8 mouse cellular contexts compared by ENCODE assay signal in genomic region chr11:102317901-102318575, GRCm38 (mm10). TPM values are rescaled to one million over a fixed set of nuclear protein-coding genes. Genes with fewer than 3 reads are reported as not detected.
DNase-seq lines count a peak whose midpoint lies in the region; TF ChIP-seq lines count a peak whose summit lies in the region.

No protein-coding gene starts in this region.

- H3K4me1 ChIP-seq in heart, adult 2 months (ENCODE audit: control insufficient read depth, insufficient read depth, low read length) = peaks cover 3% of the 10 kb centered on the region; the same call in 1 of the 2 replicates
- 0 out of 2 replicates have a peak, but pooled peaks cover 11% of the 10 kb centered on the region for H3K4me1 ChIP-seq in kidney, adult 2 months (ENCODE audit: control insufficient read depth, insufficient read depth, low read length)
- H3K4me1 ChIP-seq in lung, adult 2 months (ENCODE audit: control insufficient read depth, insufficient read depth, low read length) = peaks cover 6% of the 10 kb centered on the region; the same call in 1 of the 2 replicates
- peaks cover 19% of the 10 kb centered on the region for H3K4me1 ChIP-seq in olfactory bulb, adult 2 months (ENCODE audit: control insufficient read depth, insufficient read depth, low read length)

- peak overlapping the region; percentile 99 for H3K4me3 ChIP-seq in heart, adult 2 months
- H3K4me3 ChIP-seq in kidney, adult 2 months (ENCODE audit: insufficient read depth, low read depth, low read length) = peak overlapping the region; percentile 95
- H3K4me3 ChIP-seq in lung, adult 2 months (replicated peaks; ENCODE audit: extremely low read depth, low read depth, low read length) = peak overlapping the region; percentile 97
- H3K4me3 ChIP-seq in olfactory bulb, adult 2 months (ENCODE audit: insufficient read depth, low read depth, low read length) = peak overlapping the region; percentile 88

- DNase-seq in 416B (ENCODE audit: low read depth) = peak; percentile 69
- peak; percentile 53 for DNase-seq in T-cell, adult 2 months (ENCODE audit: low spot score)
- DNase-seq in embryo, embryonic 11 days = peak; percentile 86
- peak; percentile 87 to 90 for DNase-seq in heart, adult 2 months
- DNase-seq in kidney, adult 2 months = peak; percentile 87
- peak; percentile 78 for DNase-seq in lung, adult 2 months
- peak; percentile 85 for DNase-seq in thymus, postnatal 25 days

- no peak for TF ChIP-seq POLR2A in heart, adult 2 months (IDR thresholded peaks at IDR 0.05; ENCODE audit: insufficient read depth, low read depth, low read length)
- peak; percentile 11 for TF ChIP-seq POLR2A in kidney, adult 2 months (IDR thresholded peaks at IDR 0.05; ENCODE audit: low read depth, low read length)
- no peak for TF ChIP-seq POLR2A in lung, adult 2 months (IDR thresholded peaks at IDR 0.05; ENCODE audit: borderline replicate concordance, extremely low read depth, low read depth, low read length)
- TF ChIP-seq POLR2A in olfactory bulb, adult 2 months (IDR thresholded peaks at IDR 0.05; ENCODE audit: insufficient read depth, low read depth, low read length) = no peak; the same call in 1 of the 2 replicates

- H3K36me3 ChIP-seq in heart, adult 2 months (ENCODE audit: control insufficient read depth, insufficient read depth, low read length) = no peaks in the 10 kb centered on the region; the same call in 1 of the 2 replicates
- H3K36me3 ChIP-seq in kidney, adult 2 months (ENCODE audit: control insufficient read depth, insufficient read depth, low read length) = no peaks in the 10 kb centered on the region; the same call in 1 of the 2 replicates

- no peaks in the 10 kb centered on the region for H3K27me3 ChIP-seq in heart, adult 2 months (ENCODE audit: control insufficient read depth, insufficient read depth, low read length)
- H3K27me3 ChIP-seq in kidney, adult 2 months (replicated peaks; ENCODE audit: control insufficient read depth, insufficient read depth, low read length) = no peaks in the 10 kb centered on the region

- H3K27ac ChIP-seq in heart, adult 2 months = peak overlapping the region; percentile 98
- peak overlapping the region; percentile 94 for H3K27ac ChIP-seq in kidney, adult 2 months (ENCODE audit: insufficient read depth, low read depth, low read length)
- peak overlapping the region; percentile 100 for H3K27ac ChIP-seq in olfactory bulb, adult 2 months (ENCODE audit: insufficient read depth, low read depth, low read length)

- under 1% methylated on average over 39 of the region's 77 CpGs for WGBS in heart, adult 2 months
- under 1% methylated on average over 43 of the region's 77 CpGs for WGBS in kidney, adult 2 months
- under 1% methylated on average over 47 of the region's 77 CpGs for WGBS in lung, adult 2 months
- WGBS in olfactory bulb, adult 2 months = under 1% methylated on average over 67 of the region's 77 CpGs

- peak overlapping the region; percentile 100 for H3K9ac ChIP-seq in heart, adult 2 months (ENCODE audit: low read depth, low read length)

- TF ChIP-seq CTCF in heart, adult 2 months (IDR thresholded peaks at IDR 0.05) = no peak
- TF ChIP-seq CTCF in kidney, adult 2 months (conservative IDR thresholded peaks at IDR 0.05; ENCODE audit: insufficient read depth, insufficient read length, low read depth, low read length) = no peak
- TF ChIP-seq CTCF in lung, adult 2 months (IDR thresholded peaks at IDR 0.05; ENCODE audit: insufficient read depth, low read length) = no peak
- TF ChIP-seq CTCF in olfactory bulb, adult 2 months (IDR thresholded peaks at IDR 0.05; ENCODE audit: insufficient read depth, low read depth, low read length) = no peak

- no peaks in the 10 kb centered on the region for H3K79me2 ChIP-seq in heart, adult 2 months (replicated peaks; ENCODE audit: control insufficient read depth, insufficient read depth, low read length)

- intact Hi-C loops in heart, adult 2 months (cut with DNase I) = loop anchor here (2.0 kb wide), 1 partner anchor 21 kb away; the partner anchor contains the start of gene Atxn7l3

- 0 out of 2 replicates have a peak, but pooled peaks have one; percentile 4 for TF ChIP-seq EP300 in heart, adult 2 months (IDR thresholded peaks at IDR 0.05; ENCODE audit: insufficient read depth, low read depth, low read length)

RNA-seq across cellular contexts. Expression of gene Ubtf, which starts 1.5 kb away (rescaled TPM):
- total RNA-seq in heart, adult 2 months (2021) = 10 to 100 TPM; 52.5 to 59.4 TPM
- polyA plus RNA-seq in heart, adult 2 months (2012; rRNA removed) = 14.9 and 22.1 TPM in 2 replicates
- polyA plus RNA-seq in kidney, adult 2 months (2012; rRNA removed) = 27.0 and 30.3 TPM in 2 replicates
- polyA plus RNA-seq in lung, adult 2 months (2012; rRNA removed) = 23.9 and 27.7 TPM in 2 replicates
- 213 TPM in 1 of 2 replicates, not detected in the other for polyA plus RNA-seq in olfactory bulb, adult 2 months (2012; ENCODE audit: insufficient read depth, insufficient read length, low replicate concordance, missing spikeins)

RNA-seq across cellular contexts. Expression of gene Atxn7l3, which starts 21.6 kb away (rescaled TPM):
- total RNA-seq in heart, adult 2 months (2021) = 10 to 100 TPM; 19.0 to 21.7 TPM
- polyA plus RNA-seq in heart, adult 2 months (2012; rRNA removed) = 17.4 and 21.2 TPM in 2 replicates
- 28.0 TPM in 2 replicates for polyA plus RNA-seq in kidney, adult 2 months (2012; rRNA removed)
- 33.1 and 38.8 TPM in 2 replicates for polyA plus RNA-seq in lung, adult 2 months (2012; rRNA removed)
- not detected in 2 replicates for polyA plus RNA-seq in olfactory bulb, adult 2 months (2012; ENCODE audit: insufficient read depth, insufficient read length, low replicate concordance, missing spikeins)

RNA-seq across cellular contexts. Expression of gene Tmub2, which starts 33.3 kb away (rescaled TPM):
- total RNA-seq in heart, adult 2 months (2021) = 10 to 100 TPM; 22.9 to 26.2 TPM
- 32.8 and 43.2 TPM in 2 replicates for polyA plus RNA-seq in heart, adult 2 months (2012; rRNA removed)
- polyA plus RNA-seq in kidney, adult 2 months (2012; rRNA removed) = 59.7 and 66.9 TPM in 2 replicates
- polyA plus RNA-seq in lung, adult 2 months (2012; rRNA removed) = 46.3 and 53.4 TPM in 2 replicates
- polyA plus RNA-seq in olfactory bulb, adult 2 months (2012; ENCODE audit: insufficient read depth, insufficient read length, low replicate concordance, missing spikeins) = 472 TPM in 1 of 2 replicates, not detected in the other

RNA-seq across cellular contexts. Expression of gene Slc4a1, which starts 48.0 kb away (rescaled TPM):
- 10 to 100 TPM in 1 of 2 experiments, under 1 TPM in 1; 0.42 to 10.3 TPM for total RNA-seq in heart, adult 2 months (2021)
- polyA plus RNA-seq in heart, adult 2 months (2012; rRNA removed) = 0.91 and 4.4 TPM in 2 replicates
- polyA plus RNA-seq in kidney, adult 2 months (2012; rRNA removed) = 79.5 and 90.6 TPM in 2 replicates
- 1.1 and 1.2 TPM in 2 replicates for polyA plus RNA-seq in lung, adult 2 months (2012; rRNA removed)
- not detected in 2 replicates for polyA plus RNA-seq in olfactory bulb, adult 2 months (2012; ENCODE audit: insufficient read depth, insufficient read length, low replicate concordance, missing spikeins)

RNA-seq across cellular contexts. Expression of gene Asb16, which starts 49.5 kb away (rescaled TPM):
- total RNA-seq in heart, adult 2 months (2021) = 1 to 10 TPM in 1 of 2 experiments, under 1 TPM in 1; 0.89 to 1.1 TPM
- 0.70 and 0.74 TPM in 2 replicates for polyA plus RNA-seq in heart, adult 2 months (2012; rRNA removed)
- polyA plus RNA-seq in kidney, adult 2 months (2012; rRNA removed) = 0.10 and 0.70 TPM in 2 replicates
- 0.15 and 1.8 TPM in 2 replicates for polyA plus RNA-seq in lung, adult 2 months (2012; rRNA removed)
- not detected in 2 replicates for polyA plus RNA-seq in olfactory bulb, adult 2 months (2012; ENCODE audit: insufficient read depth, insufficient read length, low replicate concordance, missing spikeins)

Comparison
In these comparisons a context has a peak if more than half of its experiments do, and no peak if none do; other contexts are left out.
1. Peak in every context shown above with its lines: DNase-seq, H3K4me3 ChIP-seq and H3K27ac ChIP-seq.